ENCODE assay signal across 9 mouse cellular contexts in genomic region chrX:7878495-7878894, GRCm38 (mm10). TPM values are rescaled to one million over a fixed set of nuclear protein-coding genes. Genes with fewer than 3 reads are reported as not detected.
DNase-seq lines count a peak whose midpoint lies in the region; ATAC-seq and TF ChIP-seq lines count a peak whose summit lies in the region.
"Had no signal": no experiment of that assay in that cellular context is flagged by ENCODE, and none has a peak within 500 bp of the region (broad histone marks: within the 10 kb centered on the region; RNA-seq: fewer than 3 reads in every experiment).

No protein-coding gene starts in this region.

- WGBS in kidney, adult 2 months: under 1% methylated on average over 21 of the region's 21 CpGs
- WGBS in forebrain, embryonic 11.5 days: 21% methylated on average over 21 of the region's 21 CpGs
- WGBS in kidney, embryonic 16.5 days: 22% methylated on average over 21 of the region's 21 CpGs

- no peaks in the 10 kb centered on the region for H3K27me3 ChIP-seq in kidney, adult 2 months (replicated peaks; ENCODE audit: control insufficient read depth, insufficient read depth, low read length)
- no peaks in the 10 kb centered on the region for H3K27me3 ChIP-seq in forebrain, embryonic 11.5 days (ENCODE audit: control insufficient read depth, insufficient read depth, low read length)
- H3K27me3 ChIP-seq in kidney, embryonic 16.5 days (ENCODE audit: insufficient read depth, low read length): no peaks in the 10 kb centered on the region
- no peaks in the 10 kb centered on the region for H3K27me3 ChIP-seq in myocyte (ENCODE audit: control insufficient read depth, insufficient read depth, insufficient read length)

- H3K4me1 ChIP-seq in kidney, adult 2 months (ENCODE audit: control insufficient read depth, insufficient read depth, low read length): no peaks in the 10 kb centered on the region
- peaks cover 3% of the 10 kb centered on the region; the same call in 1 of the 2 replicates for H3K4me1 ChIP-seq in forebrain, embryonic 11.5 days (replicated peaks; ENCODE audit: control insufficient read depth, insufficient read depth, low read length)
- H3K4me1 ChIP-seq in kidney, embryonic 16.5 days (ENCODE audit: insufficient read depth, low read length): 0 out of 2 replicates have a peak, but pooled peaks cover 3% of the 10 kb centered on the region

- H3K9ac ChIP-seq in forebrain, embryonic 11.5 days (ENCODE audit: low read length): peak overlapping the region; percentile 45; the same call in 1 of the 2 replicates
- peak overlapping the region; percentile 66 for H3K9ac ChIP-seq in kidney, embryonic 16.5 days (replicated peaks; ENCODE audit: low read length)

- DNase-seq in kidney, adult 2 months: no peak
- no peak for DNase-seq in kidney, adult 11 months
- peak; percentile 48 for DNase-seq in A20 (ENCODE audit: low read depth, low spot score)
- DNase-seq in adrenal gland, postnatal 14 days: peak; percentile 23
- no peak for DNase-seq in forebrain, embryonic 11.5 days (ENCODE audit: low spot score)

- no peaks in the 10 kb centered on the region for H3K36me3 ChIP-seq in kidney, adult 2 months (ENCODE audit: control insufficient read depth, insufficient read depth, low read length)
- H3K36me3 ChIP-seq in forebrain, embryonic 11.5 days (ENCODE audit: control insufficient read depth, insufficient read depth, low read length): no peaks in the 10 kb centered on the region; the same call in 1 of the 2 replicates
- H3K36me3 ChIP-seq in kidney, embryonic 16.5 days (ENCODE audit: insufficient read depth, low read length): peaks cover 7% of the 10 kb centered on the region; the same call in 1 of the 2 replicates
- no peaks in the 10 kb centered on the region for H3K36me3 ChIP-seq in myocyte (ENCODE audit: control insufficient read depth, insufficient read depth)

- H3K4me3 ChIP-seq in kidney, adult 2 months (ENCODE audit: insufficient read depth, low read depth, low read length): peak overlapping the region; percentile 73
- peak overlapping the region; percentile 41 for H3K4me3 ChIP-seq in forebrain, embryonic 11.5 days (ENCODE audit: low read depth, low read length)
- H3K4me3 ChIP-seq in kidney, embryonic 16.5 days (ENCODE audit: low read length): peak overlapping the region; percentile 55
- no peak overlapping the region for H3K4me3 ChIP-seq in myocyte

- no peak overlapping the region for H3ac ChIP-seq in myocyte (ENCODE audit: control insufficient read depth, insufficient read length)

- TF ChIP-seq CTCF in kidney, adult 2 months (conservative IDR thresholded peaks at IDR 0.05; ENCODE audit: insufficient read depth, insufficient read length, low read depth, low read length): no peak

- no peaks in the 10 kb centered on the region for H3K79me2 ChIP-seq in myocyte (ENCODE audit: control insufficient read depth, insufficient read depth)

- no peak overlapping the region for H3K27ac ChIP-seq in kidney, adult 2 months (ENCODE audit: insufficient read depth, low read depth, low read length)
- H3K27ac ChIP-seq in forebrain, embryonic 11.5 days (ENCODE audit: low read depth, low read length): no peak overlapping the region
- H3K27ac ChIP-seq in kidney, embryonic 16.5 days (ENCODE audit: low read length): no peak overlapping the region

- H3K9me3 ChIP-seq in forebrain, embryonic 11.5 days (ENCODE audit: control insufficient read depth, low read length): no peaks in the 10 kb centered on the region
- no peaks in the 10 kb centered on the region for H3K9me3 ChIP-seq in kidney, embryonic 16.5 days (ENCODE audit: low read length)

- peak; percentile 25; the same call in 1 of the 2 replicates for ATAC-seq in forebrain, embryonic 11.5 days (replicated peaks; ENCODE audit: low FRiP score)
- ATAC-seq in kidney, embryonic 16.5 days (ENCODE audit: low FRiP score, low TSS enrichment): no peak
- ATAC-seq in activated CD4-positive, CD25-positive, alpha-beta regulatory T cell, adult 4 months: no peak

- no peak for TF ChIP-seq POLR2A in kidney, adult 2 months (IDR thresholded peaks at IDR 0.05; ENCODE audit: low read depth, low read length)
- TF ChIP-seq POLR2A in myocyte (IDR thresholded peaks at IDR 0.05; ENCODE audit: insufficient read length, low read depth): no peak

- H3K4me2 ChIP-seq in forebrain, embryonic 11.5 days (ENCODE audit: low read depth, low read length, severe bottlenecking): peak overlapping the region; percentile 91
- H3K4me2 ChIP-seq in kidney, embryonic 16.5 days (replicated peaks; ENCODE audit: low read depth, low read length): peak overlapping the region; percentile 78
- H3K4me2 ChIP-seq in myocyte (ENCODE audit: low read depth): peak overlapping the region; percentile 70

TF ChIP-seq in myocyte, 11 proteins besides CTCF, POLR2A, EP300 and RAD21:
- no peak for TF ChIP-seq USF1 (IDR thresholded peaks at IDR 0.05; ENCODE audit: low read depth)
- no peak for TF ChIP-seq TCF12 (IDR thresholded peaks at IDR 0.05; ENCODE audit: insufficient read depth, poor library complexity, severe bottlenecking)
- no peak for TF ChIP-seq MYOG (IDR thresholded peaks at IDR 0.05; ENCODE audit: control insufficient read depth in 1 of 3, insufficient read depth in 1 of 3, insufficient read length in 2 of 3, low read depth in 2 of 3)
- no peak for TF ChIP-seq MYOD1 (IDR thresholded peaks at IDR 0.05; ENCODE audit: control insufficient read depth in 1 of 3, insufficient read length in 2 of 3, low read depth in 2 of 3)
- no peak for TF ChIP-seq SRF (IDR thresholded peaks at IDR 0.05; ENCODE audit: control insufficient read depth, insufficient read length, low read depth)
- no peak for TF ChIP-seq CEBPB (IDR thresholded peaks at IDR 0.05; ENCODE audit: insufficient read depth, poor library complexity, severe bottlenecking)
- no peak for TF ChIP-seq E2F4 (IDR thresholded peaks at IDR 0.05; ENCODE audit: insufficient read depth)
- no peak for TF ChIP-seq POLR2AphosphoS2 (IDR thresholded peaks at IDR 0.05; ENCODE audit: insufficient read length, low read depth)
- TF ChIP-seq TCF3 (IDR thresholded peaks at IDR 0.05; ENCODE audit: insufficient read length, low read depth): no peak
- TF ChIP-seq REST (IDR thresholded peaks at IDR 0.05; ENCODE audit: insufficient read depth, insufficient read length): no peak
- no peak for TF ChIP-seq MAX (IDR thresholded peaks at IDR 0.05; ENCODE audit: low read depth)
TF ChIP-seq in myocyte: peak in this region for 0.

RNA-seq across cellular contexts. Expression of gene Pim2, which starts 0.4 kb away (rescaled TPM):
- polyA plus RNA-seq in kidney, adult 2 months (2012; rRNA removed): 11.4 and 11.5 TPM in 2 replicates
- total RNA-seq in adrenal gland, postnatal 14 days (2021): 7.4 and 9.8 TPM in 2 replicates
- polyA plus RNA-seq in forebrain, embryonic 11.5 days (2014; fragmentation: Nextera tagmentation; extraction: Ambion mirVana): 10.7 TPM in 2 replicates
- 11.7 and 13.4 TPM in 2 replicates for polyA plus RNA-seq in kidney, embryonic 16.5 days (2015; fragmentation: Nextera tagmentation; extraction: Ambion mirVana)
- 3.0 TPM for polyA plus RNA-seq in myocyte (2012; fragmentation: generic; extraction: Trizol)
- 10 to 100 TPM; 37.5 to 40.7 TPM for polyA plus RNA-seq in activated CD4-positive, CD25-positive, alpha-beta regulatory T cell, adult 4 months (2017; shearing (Covaris generic))

RNA-seq across cellular contexts. Expression of gene Slc35a2, which starts 5.3 kb away (rescaled TPM):
- polyA plus RNA-seq in kidney, adult 2 months (2012; rRNA removed): 50.0 and 50.1 TPM in 2 replicates
- 33.4 and 38.0 TPM in 2 replicates for total RNA-seq in adrenal gland, postnatal 14 days (2021)
- polyA plus RNA-seq in forebrain, embryonic 11.5 days (2014; fragmentation: Nextera tagmentation; extraction: Ambion mirVana): 10.9 and 12.6 TPM in 2 replicates
- polyA plus RNA-seq in kidney, embryonic 16.5 days (2015; fragmentation: Nextera tagmentation; extraction: Ambion mirVana): 37.8 and 41.1 TPM in 2 replicates
- 32.9 TPM for polyA plus RNA-seq in myocyte (2012; fragmentation: generic; extraction: Trizol)
- 10 to 100 TPM; 11.3 to 17.3 TPM for polyA plus RNA-seq in activated CD4-positive, CD25-positive, alpha-beta regulatory T cell, adult 4 months (2017; shearing (Covaris generic))

RNA-seq across cellular contexts. Expression of gene Pqbp1, which starts 20.6 kb away (rescaled TPM):
- polyA plus RNA-seq in kidney, adult 2 months (2012; rRNA removed): 45.7 and 58.0 TPM in 2 replicates
- 94.6 and 98.0 TPM in 2 replicates for total RNA-seq in adrenal gland, postnatal 14 days (2021)
- 141 and 144 TPM in 2 replicates for polyA plus RNA-seq in forebrain, embryonic 11.5 days (2014; fragmentation: Nextera tagmentation; extraction: Ambion mirVana)
- polyA plus RNA-seq in kidney, embryonic 16.5 days (2015; fragmentation: Nextera tagmentation; extraction: Ambion mirVana): 113 and 124 TPM in 2 replicates
- 79.5 TPM for polyA plus RNA-seq in myocyte (2012; fragmentation: generic; extraction: Trizol)
- 100 to 1,000 TPM in 1 of 2 experiments, 10 to 100 TPM in 1; 88.7 to 101 TPM for polyA plus RNA-seq in activated CD4-positive, CD25-positive, alpha-beta regulatory T cell, adult 4 months (2017; shearing (Covaris generic))

RNA-seq across cellular contexts. Expression of gene Timm17b, which starts 20.7 kb away (rescaled TPM):
- 47.0 and 60.9 TPM in 2 replicates for polyA plus RNA-seq in kidney, adult 2 months (2012; rRNA removed)
- 83.5 and 99.8 TPM in 2 replicates for total RNA-seq in adrenal gland, postnatal 14 days (2021)
- 161 and 188 TPM in 2 replicates for polyA plus RNA-seq in forebrain, embryonic 11.5 days (2014; fragmentation: Nextera tagmentation; extraction: Ambion mirVana)
- 182 and 184 TPM in 2 replicates for polyA plus RNA-seq in kidney, embryonic 16.5 days (2015; fragmentation: Nextera tagmentation; extraction: Ambion mirVana)
- 44.1 TPM for polyA plus RNA-seq in myocyte (2012; fragmentation: generic; extraction: Trizol)
- polyA plus RNA-seq in activated CD4-positive, CD25-positive, alpha-beta regulatory T cell, adult 4 months (2017; shearing (Covaris generic)): 10 to 100 TPM; 95.9 to 96.8 TPM

RNA-seq across cellular contexts. Expression of gene Gm10491, which starts 29.1 kb away (rescaled TPM):
- not detected in 2 replicates for polyA plus RNA-seq in kidney, adult 2 months (2012; rRNA removed)
- not detected in 2 replicates for total RNA-seq in adrenal gland, postnatal 14 days (2021)
- polyA plus RNA-seq in forebrain, embryonic 11.5 days (2014; fragmentation: Nextera tagmentation; extraction: Ambion mirVana): not detected in 2 replicates
- polyA plus RNA-seq in kidney, embryonic 16.5 days (2015; fragmentation: Nextera tagmentation; extraction: Ambion mirVana): not detected in 2 replicates
- not detected for polyA plus RNA-seq in myocyte (2012; fragmentation: generic; extraction: Trizol)
- polyA plus RNA-seq in activated CD4-positive, CD25-positive, alpha-beta regulatory T cell, adult 4 months (2017; shearing (Covaris generic)): not detected
- total RNA-seq: layer of hippocampus, postnatal 10 days had no signal

Comparison
In these comparisons a context has a peak if more than half of its experiments do, and no peak if none do; other contexts are left out.
1. DNase-seq: peak in A20 (single experiment) and adrenal gland, postnatal 14 days (single experiment); none in kidney, adult 2 months (single experiment), kidney, adult 11 months (single experiment) and forebrain, embryonic 11.5 days (single experiment).
2. Peak in every context shown above with its lines, with median percentiles within 50 percentile points of each other: H3K4me2 ChIP-seq.